ENCODE assay signal across 27 mouse cellular contexts in the genomic region with DNA sequence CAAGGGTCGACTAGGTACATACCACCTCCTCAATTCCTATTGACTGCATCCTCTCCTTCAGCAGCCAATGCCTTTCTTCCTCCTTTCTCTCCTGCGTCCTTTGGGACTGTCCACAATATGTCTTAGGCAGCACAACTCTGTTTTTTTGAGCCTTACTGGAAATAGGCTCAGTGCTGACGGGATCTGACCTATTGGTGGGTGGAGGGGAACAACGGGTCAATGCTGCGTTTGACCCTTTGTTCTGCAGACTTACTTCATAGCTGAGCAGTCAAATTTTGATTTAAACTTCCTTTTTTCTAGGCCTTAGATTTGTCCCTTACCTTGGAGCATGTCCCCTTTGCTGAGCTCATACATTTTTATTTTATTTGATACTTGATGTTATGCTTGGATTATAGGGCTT.
A peak's percentile ranks its signal among the peaks of the same experiment; 100 is the strongest.
DNase-seq lines count a peak whose midpoint lies in the region; ATAC-seq lines count a peak whose summit lies in the region.
"Had no signal": no experiment of that assay in that cellular context is flagged by ENCODE, and none has a peak within 500 bp of the region (broad histone marks: within the 10 kb centered on the region; RNA-seq: fewer than 3 reads in every experiment).

No protein-coding gene starts in this region.

- no peaks in the 10 kb centered on the region for H3K9me3 ChIP-seq in forebrain, embryonic 16.5 days (ENCODE audit: control insufficient read depth, low read length)
- H3K9me3 ChIP-seq: embryonic facial prominence, embryonic 10.5 days; embryonic facial prominence, embryonic 15.5 days; forebrain, embryonic 12.5 days; hindbrain, embryonic 12.5 days; intestine, embryonic 15.5 days; limb, embryonic 10.5 days; limb, embryonic 15.5 days; lung, embryonic 15.5 days; midbrain, embryonic 13.5 days; neural tube, embryonic 13.5 days had no signal

- no peak overlapping the region for H3K27ac ChIP-seq in forebrain, embryonic 16.5 days (ENCODE audit: low read length)
- H3K27ac ChIP-seq: embryonic facial prominence, embryonic 10.5 days; embryonic facial prominence, embryonic 15.5 days; forebrain, embryonic 12.5 days; hindbrain, embryonic 12.5 days; hindbrain, postnatal 0 days; intestine, embryonic 15.5 days; limb, embryonic 10.5 days; limb, embryonic 15.5 days; liver, embryonic 14.5 days; lung, embryonic 15.5 days; macrophage; midbrain, embryonic 13.5 days; neural tube, embryonic 13.5 days; stomach, postnatal 0 days had no signal

- peak; percentile 39 for DNase-seq in kidney, adult 11 months
- DNase-seq in kidney, postnatal 10 days = no peak
- DNase-seq in lung, adult 18-20 months = peak; percentile 14 to 21
- DNase-seq in lung, postnatal 14 days = no peak
- DNase-seq in kidney, postnatal 14 days = peak; percentile 71
- DNase-seq: B cell, adult 2 months; cerebellum, adult 8-10 months; cerebellum, postnatal 25 days; gastrocnemius, postnatal 36 days; layer of hippocampus, adult 9-11 months; right cerebral cortex, postnatal 4 days; thymus, postnatal 4 days had no signal

- no peak overlapping the region for H3K4me3 ChIP-seq in forebrain, embryonic 16.5 days (replicated peaks; ENCODE audit: low read length)
- H3K4me3 ChIP-seq: embryonic facial prominence, embryonic 10.5 days; embryonic facial prominence, embryonic 15.5 days; forebrain, embryonic 12.5 days; hindbrain, embryonic 12.5 days; intestine, embryonic 15.5 days; limb, embryonic 10.5 days; limb, embryonic 15.5 days; lung, embryonic 15.5 days; midbrain, embryonic 13.5 days; neural tube, embryonic 13.5 days had no signal

- 83% methylated on average over 5 of the region's 5 CpGs for WGBS in forebrain, embryonic 16.5 days

- no peak overlapping the region for H3K4me2 ChIP-seq in forebrain, embryonic 16.5 days (ENCODE audit: low read length)
- H3K4me2 ChIP-seq: embryonic facial prominence, embryonic 15.5 days; forebrain, embryonic 12.5 days; hindbrain, embryonic 12.5 days; intestine, embryonic 15.5 days; limb, embryonic 15.5 days; lung, embryonic 15.5 days; midbrain, embryonic 13.5 days; neural tube, embryonic 13.5 days had no signal

- no peak for ATAC-seq in forebrain, embryonic 16.5 days
- ATAC-seq: hindbrain, postnatal 0 days; intestine, embryonic 15.5 days; midbrain, embryonic 13.5 days had no signal

- H3K36me3 ChIP-seq in forebrain, embryonic 16.5 days (ENCODE audit: control insufficient read depth, insufficient read depth) = no peaks in the 10 kb centered on the region
- H3K36me3 ChIP-seq: embryonic facial prominence, embryonic 10.5 days; embryonic facial prominence, embryonic 15.5 days; forebrain, embryonic 12.5 days; hindbrain, embryonic 12.5 days; intestine, embryonic 15.5 days; limb, embryonic 10.5 days; limb, embryonic 15.5 days; lung, embryonic 15.5 days; midbrain, embryonic 13.5 days; neural tube, embryonic 13.5 days had no signal

- no peak overlapping the region for H3K9ac ChIP-seq in forebrain, embryonic 16.5 days (replicated peaks; ENCODE audit: low read depth, low read length)
- H3K9ac ChIP-seq: embryonic facial prominence, embryonic 15.5 days; forebrain, embryonic 12.5 days; hindbrain, embryonic 12.5 days; intestine, embryonic 15.5 days; limb, embryonic 15.5 days; liver, embryonic 14.5 days; lung, embryonic 15.5 days; midbrain, embryonic 13.5 days; neural tube, embryonic 13.5 days had no signal

- H3K27me3 ChIP-seq in forebrain, embryonic 16.5 days (replicated peaks; ENCODE audit: control insufficient read depth, insufficient read depth, low read length) = no peaks in the 10 kb centered on the region
- H3K27me3 ChIP-seq: embryonic facial prominence, embryonic 15.5 days; forebrain, embryonic 12.5 days; hindbrain, embryonic 12.5 days; intestine, embryonic 15.5 days; limb, embryonic 15.5 days; lung, embryonic 15.5 days; midbrain, embryonic 13.5 days; neural tube, embryonic 13.5 days had no signal

- H3K4me1 ChIP-seq in forebrain, embryonic 16.5 days (replicated peaks; ENCODE audit: control insufficient read depth, insufficient read depth, low read length) = no peaks in the 10 kb centered on the region
- H3K4me1 ChIP-seq: embryonic facial prominence, embryonic 10.5 days; embryonic facial prominence, embryonic 15.5 days; forebrain, embryonic 12.5 days; hindbrain, embryonic 12.5 days; intestine, embryonic 15.5 days; limb, embryonic 10.5 days; limb, embryonic 15.5 days; lung, embryonic 15.5 days; midbrain, embryonic 13.5 days; neural tube, embryonic 13.5 days had no signal

Comparison
In these comparisons a context has a peak if more than half of its experiments do, and no peak if none do; other contexts are left out.
1. DNase-seq: peak in kidney, adult 11 months (single experiment), lung, adult 18-20 months (2 of 2) and kidney, postnatal 14 days (single experiment); none in kidney, postnatal 10 days (single experiment) and lung, postnatal 14 days (single experiment).